Mouse (Mus musculus) forebrain, embryonic 16.5 days (tissue): ENCODE data around the gene Akr1c14. TPM values are rescaled to one million over a fixed set of nuclear protein-coding genes. Genes with fewer than 3 reads are reported as not detected.

Experiments
- polyA plus RNA-seq: library from polyadenylated mRNA; unstranded; fragments of >200 nt; fragmentation: Nextera tagmentation; extraction: Ambion mirVana; gene quantifications from 2 replicates; pipeline ENCODE4 v1.2.1, GENCODE M21; 2015

Akr1c14 gene
- polyA plus RNA-seq, 1 experiment from 2014 or later = 0.71 TPM

Other genes with a start within 250 kb of the Akr1c14 start
- gene Calml3, start 244.7 kb upstream of the Akr1c14 start, polyA plus RNA-seq = not detected in 2 replicates
- gene Calm4, start 211.3 kb upstream of the Akr1c14 start, polyA plus RNA-seq = 0.55 TPM in 1 of 2 replicates, not detected in the other
- gene Calm5, start 194.8 kb upstream of the Akr1c14 start, polyA plus RNA-seq = not detected in 2 replicates
- gene Net1, start 130.8 kb upstream of the Akr1c14 start, polyA plus RNA-seq = 14.2 and 15.1 TPM in 2 replicates
- 0.10 TPM in 1 of 2 replicates, not detected in the other for gene Tubal3, start 130.7 kb upstream of the Akr1c14 start, polyA plus RNA-seq
- 0.21 and 0.56 TPM in 2 replicates for gene Ucn3, start 103.7 kb upstream of the Akr1c14 start, polyA plus RNA-seq
- gene Akr1c18, start 101.6 kb downstream of the Akr1c14 start, polyA plus RNA-seq = 0.23 and 0.41 TPM in 2 replicates
- gene Akr1c13, start 142.1 kb downstream of the Akr1c14 start, polyA plus RNA-seq = 2.6 and 3.1 TPM in 2 replicates
- gene Akr1c19, start 179.7 kb downstream of the Akr1c14 start, polyA plus RNA-seq = 8.6 and 9.7 TPM in 2 replicates
- gene Akr1c12, start 230.4 kb downstream of the Akr1c14 start, polyA plus RNA-seq = 0.21 TPM in 1 of 2 replicates, not detected in the other